Mouse (Mus musculus) cerebellum, adult 8-10 months (tissue): ENCODE data around the gene Celf2.

Source experiments
- DNase-seq: peaks from one replicate; pipeline ENCODE4 v3.0.0; 2022

The Celf2 gene

DNA sequence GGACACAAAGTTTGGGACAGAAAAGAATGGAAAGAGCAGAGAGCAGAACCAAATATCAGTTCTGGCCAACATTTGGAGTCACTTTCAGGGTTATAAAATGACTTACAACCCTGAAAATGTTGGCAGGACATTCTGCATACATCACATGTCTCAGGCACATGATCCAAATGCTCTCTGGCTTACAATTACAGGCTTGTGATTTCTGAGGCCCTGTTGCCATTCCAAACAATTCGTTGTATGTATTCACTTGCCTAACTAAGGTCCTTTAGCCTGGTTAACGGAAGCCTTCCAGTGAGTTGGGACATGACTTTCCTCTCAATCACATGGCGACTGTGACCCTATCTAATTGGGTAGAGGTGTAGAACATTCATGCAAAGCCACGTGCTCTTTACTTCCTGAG is 249.2 kb downstream of the Celf2 start:
- DNase-seq = no peak

DNA sequence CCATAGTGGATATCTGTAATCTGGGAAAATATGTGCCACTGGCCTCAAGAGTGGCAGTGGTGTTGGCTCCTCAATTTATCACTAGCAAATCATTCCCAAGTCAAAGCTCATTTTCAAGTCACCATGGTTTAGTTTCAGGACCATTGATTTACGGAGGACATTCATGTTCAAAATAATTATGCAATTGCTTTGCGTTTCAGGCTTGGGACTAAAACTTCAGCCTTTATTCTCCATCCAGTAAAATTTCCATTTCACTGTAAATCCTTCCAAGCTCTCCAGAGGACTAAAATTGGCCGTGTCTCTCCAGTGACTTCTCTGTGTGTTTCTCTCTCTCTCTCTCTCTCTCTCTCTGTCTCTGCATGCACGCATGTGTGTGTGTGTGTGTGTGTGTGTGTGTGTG is 249.7 kb downstream of the Celf2 start:
- no peak for DNase-seq

DNA sequence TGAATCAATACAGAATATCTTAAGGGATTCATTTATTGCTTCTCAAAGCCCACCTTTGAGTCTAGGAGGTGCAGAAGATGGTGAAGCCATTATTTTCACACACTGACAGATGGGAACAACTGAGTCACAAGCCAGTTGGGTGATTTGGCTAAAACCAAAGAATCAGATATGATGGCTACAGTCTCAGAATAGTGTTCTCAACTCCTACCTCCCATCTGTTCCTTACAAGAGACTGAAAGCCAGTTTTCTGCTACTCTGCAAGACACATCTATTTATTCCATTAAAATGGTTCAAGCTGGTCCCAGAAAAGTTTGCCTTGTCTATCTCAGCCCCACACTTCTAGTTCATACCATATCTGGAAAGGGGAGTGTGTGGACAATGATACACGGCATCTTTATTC is 253.3 kb downstream of the Celf2 start:
- no peak for DNase-seq

DNA sequence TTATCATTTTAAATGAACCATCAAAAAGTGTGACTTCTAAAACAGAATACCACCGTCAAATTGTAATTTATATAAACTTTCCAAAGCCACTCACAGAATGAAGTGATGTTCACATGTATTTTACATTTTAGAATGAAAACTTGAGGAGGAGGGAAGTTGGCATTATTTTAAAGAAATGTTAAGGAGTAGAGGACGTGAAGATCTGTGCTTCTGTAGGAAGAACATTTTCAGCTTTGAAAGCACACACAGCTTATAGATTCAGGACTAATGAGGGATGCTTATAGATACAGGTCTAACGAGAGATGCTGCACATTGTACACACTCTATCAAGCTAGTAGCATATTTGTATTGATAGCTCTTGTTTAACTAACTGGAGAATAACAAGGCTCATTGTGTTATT is 254.0 kb downstream of the Celf2 start:
- DNase-seq = no peak

DNA sequence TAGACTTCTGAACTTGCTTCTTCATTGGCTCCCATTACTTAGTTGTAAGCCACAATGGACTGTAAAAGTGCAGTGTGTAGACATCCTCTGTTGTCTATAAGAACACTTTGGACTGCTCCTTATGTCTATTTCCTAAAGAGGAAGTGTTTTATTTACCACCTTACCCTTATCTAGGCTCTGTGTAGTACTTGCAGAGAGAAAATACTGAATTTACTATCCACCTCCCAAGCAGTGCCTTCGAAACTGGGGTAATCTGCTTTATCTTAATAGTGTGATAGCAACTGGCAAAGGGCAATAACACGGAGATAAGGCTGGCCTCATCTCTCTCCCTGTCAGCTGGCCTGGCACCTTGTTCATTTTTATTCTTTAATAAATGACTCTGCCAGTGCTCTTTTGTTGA is 259.0 kb downstream of the Celf2 start:
- DNase-seq = no peak

DNA sequence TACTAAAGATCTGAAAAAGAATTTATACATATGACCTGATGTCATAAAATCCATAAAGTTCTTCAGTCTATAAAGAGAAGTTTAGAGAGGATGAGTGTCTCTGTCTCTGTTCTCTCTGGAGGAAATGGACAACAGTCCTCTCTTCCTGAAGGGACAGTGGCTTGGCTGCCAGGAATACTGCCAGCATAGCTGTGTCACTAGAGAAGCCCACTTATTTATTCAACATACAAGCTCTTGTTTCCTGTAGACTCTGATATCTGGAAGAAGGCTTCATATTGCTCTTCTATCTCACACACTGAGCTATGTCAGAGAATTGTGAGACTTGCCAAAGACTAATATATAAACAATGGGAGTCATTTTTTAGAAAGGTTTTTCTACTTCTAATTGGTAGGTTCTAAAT is 260.4 kb downstream of the Celf2 start:
- no peak for DNase-seq

DNA sequence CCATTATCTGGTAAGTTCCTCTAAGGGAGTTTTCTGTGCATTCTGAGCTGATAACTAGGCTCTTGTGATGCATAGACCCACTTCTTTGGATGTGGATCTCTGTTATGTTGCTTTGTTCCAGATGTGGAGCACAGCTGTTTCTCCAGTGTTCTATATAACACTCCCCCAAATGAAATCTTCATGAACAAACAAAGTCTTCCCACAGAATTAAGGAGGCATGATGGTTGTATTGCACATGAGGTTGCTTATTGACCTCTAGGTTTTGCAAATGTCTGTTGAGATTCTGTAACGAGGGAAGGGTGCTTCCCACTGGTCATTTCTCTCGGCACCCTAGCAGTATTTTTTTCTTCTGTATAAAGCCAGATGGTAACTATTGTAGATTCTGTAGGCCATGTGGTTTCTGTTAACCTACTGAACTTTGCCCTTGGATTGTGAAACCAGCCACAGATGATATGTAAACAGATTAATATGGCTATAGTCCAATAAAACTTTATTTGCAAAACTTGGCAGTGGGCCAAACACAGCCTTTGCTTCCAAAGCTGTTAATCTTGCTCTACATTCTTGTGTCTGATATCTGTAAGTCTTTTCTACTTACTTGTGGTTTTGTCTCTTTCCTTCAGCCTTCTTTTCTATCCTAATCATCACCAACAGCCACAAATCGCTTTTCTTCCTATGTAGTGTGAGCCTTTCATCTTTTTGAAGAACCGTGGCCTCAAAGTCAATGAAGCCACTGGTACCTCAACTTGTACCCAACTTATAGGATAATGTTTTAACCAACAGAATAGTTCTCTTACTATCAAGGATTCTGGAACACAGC is 263.2 kb downstream of the Celf2 start:
- DNase-seq = no peak

DNA sequence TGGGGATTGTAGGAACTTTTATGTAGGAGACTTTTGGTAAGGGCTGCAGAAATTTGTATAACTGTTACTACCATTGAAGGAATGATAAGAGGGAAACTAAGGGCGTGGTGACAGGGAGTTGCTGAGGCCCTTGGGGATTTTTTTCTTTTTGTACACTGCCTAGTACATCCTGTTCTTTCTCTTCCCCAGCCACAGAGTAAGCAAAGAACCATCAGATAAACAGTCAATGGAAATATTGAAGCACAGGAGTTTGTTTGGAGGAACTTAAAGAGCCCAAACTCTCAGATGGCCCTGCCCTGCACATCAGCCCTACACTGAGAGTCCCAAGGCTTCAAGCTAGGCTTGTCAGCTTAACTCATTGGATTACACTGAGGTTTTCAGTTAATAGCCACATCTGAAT is 267.2 kb downstream of the Celf2 start:
- no peak for DNase-seq

DNA sequence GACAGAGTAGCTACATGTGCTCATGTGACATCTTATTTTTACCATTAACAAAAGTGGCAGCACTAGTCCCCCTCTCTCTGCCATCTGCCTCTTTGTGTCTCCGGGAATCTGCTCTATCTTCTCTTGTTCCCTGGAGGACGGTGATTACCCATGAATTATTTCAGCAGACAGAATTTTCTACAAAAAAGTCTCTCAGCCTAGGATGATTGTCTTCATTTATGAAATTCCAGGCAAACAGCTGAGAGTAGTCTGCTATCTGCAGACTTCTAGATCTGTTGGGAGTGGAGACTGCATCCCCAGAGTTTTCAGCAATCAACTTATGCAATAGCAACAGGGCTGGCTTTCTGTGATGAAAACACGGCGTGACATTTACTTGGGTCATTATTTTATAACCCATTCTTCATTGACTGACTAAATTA is 267.8 kb downstream of the Celf2 start:
- DNase-seq = no peak

DNA sequence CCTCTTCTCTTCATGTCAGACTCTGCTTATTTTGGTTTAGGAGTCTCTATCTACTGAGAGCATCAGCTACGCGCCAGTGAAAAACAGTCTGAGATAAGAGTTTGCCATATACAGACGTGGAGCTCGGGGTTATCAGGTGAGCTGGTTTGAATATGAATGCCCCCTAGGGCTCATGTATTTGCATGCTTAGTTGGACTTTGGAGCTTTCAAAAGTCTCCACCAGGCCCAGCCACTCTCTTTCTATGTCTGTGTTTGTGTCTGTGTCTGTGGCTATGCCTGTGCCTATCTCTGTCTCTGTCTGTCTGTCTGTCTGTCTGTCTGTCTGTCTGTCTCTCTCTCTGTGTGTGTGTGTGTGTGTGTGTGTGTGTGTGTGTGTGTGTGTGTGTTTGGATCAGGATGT is 272.1 kb downstream of the Celf2 start:
- DNase-seq = no peak

DNA sequence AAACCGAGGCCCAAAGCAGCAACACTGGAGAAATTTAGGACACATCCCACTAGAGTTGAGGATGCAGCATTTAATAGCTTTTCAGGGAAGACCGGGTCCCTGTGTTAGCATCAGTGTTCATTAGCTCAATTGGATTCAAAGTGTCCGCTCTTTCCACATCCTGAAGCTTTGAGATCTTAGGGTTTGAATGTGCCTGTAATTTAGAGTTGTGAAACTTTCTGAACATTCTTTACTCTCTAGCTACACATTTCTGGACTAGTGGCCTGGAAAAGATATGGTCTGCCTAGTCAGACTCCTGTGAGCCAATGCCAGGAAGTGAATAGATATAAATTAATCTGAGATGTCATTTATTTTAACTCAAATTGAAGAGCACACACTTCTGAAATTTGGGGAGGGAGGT is 272.9 kb downstream of the Celf2 start:
- no peak for DNase-seq

DNA sequence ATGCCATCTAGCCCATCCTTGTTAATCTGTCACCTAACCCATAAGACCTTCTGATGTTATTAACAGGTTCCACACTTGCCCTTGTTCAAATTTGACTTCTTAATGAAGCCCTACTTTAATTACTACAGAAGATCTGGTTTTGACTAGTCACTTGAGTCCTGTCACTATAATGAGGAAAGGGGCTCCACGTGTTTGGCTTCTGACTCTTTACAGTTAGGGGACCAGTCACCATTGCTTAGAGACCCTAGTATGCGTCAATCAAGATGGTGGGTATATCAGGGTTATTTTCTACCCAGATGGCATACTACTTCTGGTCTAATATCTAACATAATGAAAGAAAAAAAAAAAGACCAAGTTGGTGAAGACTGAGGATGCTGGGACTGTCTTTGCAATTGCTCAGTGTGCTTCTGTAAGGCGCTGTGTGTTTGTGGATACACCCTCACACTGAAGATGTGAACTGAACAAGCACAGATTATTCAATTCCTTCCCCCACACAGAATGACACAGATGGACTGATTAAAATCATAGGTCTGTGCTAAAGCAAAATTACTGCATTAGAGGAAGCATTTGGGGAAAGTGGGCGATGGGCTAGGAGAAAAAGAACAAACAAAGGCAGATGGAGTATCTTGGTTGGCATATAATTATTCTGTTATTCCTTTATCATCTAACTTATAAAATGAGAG is 274.2 kb downstream of the Celf2 start:
- no peak for DNase-seq

DNA sequence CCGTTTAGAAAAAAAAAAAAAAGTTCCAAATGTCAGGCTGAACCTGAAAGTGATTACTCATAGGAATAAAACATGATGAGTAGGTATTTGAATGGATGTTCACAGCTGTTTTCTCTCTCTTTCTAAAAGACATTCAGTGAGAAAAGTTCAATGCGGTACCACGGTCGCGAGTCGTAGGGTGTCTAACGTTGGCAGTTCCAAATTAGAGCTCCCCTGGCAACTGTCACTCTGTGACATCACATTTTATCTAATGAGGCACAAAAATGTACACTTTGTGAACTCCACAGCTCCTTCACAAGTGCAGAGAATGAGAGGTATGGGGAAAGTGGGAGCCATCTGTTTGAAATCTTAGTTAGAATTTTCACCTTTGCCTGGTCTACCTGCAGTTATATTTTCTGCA is 274.8 kb downstream of the Celf2 start:
- DNase-seq = no peak

DNA sequence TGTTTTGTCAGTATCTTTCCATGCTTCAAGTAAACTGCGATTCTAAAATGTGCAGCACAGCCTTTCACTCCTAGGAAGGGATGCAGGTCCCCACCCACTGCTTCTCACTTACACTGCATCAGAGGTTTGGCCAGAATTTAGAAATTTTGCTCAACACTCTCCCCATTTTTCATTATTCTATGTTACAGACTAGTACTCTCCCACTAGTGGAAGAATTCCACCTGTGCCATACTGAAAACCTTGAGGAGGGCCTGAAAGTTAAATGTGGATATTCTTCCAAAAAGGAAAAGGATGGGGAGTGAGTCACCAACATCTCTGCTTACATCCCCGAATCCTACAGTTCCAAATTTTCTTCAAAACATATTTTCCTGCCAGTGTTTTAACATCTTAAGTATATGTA is 276.0 kb downstream of the Celf2 start:
- DNase-seq = no peak

DNA sequence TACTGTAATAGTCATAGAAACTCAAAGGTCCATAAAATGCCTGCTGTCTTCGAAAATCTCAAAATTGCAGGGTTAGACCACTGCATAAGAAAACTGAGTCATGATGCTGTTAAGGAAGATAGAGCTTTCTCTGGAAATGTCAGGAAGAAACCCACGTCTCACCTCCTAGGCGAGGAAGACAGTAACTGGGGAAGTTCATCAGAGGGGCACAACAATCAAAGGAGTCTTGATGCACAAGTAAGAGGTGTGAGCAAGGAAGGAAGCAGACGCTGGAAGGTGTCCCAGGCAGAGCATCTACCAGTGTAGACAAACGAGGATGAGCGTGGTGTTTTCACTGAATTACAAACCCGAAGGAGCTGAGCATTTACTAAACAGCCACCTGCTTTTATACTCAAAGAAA is 282.6 kb downstream of the Celf2 start:
- DNase-seq = no peak

DNA sequence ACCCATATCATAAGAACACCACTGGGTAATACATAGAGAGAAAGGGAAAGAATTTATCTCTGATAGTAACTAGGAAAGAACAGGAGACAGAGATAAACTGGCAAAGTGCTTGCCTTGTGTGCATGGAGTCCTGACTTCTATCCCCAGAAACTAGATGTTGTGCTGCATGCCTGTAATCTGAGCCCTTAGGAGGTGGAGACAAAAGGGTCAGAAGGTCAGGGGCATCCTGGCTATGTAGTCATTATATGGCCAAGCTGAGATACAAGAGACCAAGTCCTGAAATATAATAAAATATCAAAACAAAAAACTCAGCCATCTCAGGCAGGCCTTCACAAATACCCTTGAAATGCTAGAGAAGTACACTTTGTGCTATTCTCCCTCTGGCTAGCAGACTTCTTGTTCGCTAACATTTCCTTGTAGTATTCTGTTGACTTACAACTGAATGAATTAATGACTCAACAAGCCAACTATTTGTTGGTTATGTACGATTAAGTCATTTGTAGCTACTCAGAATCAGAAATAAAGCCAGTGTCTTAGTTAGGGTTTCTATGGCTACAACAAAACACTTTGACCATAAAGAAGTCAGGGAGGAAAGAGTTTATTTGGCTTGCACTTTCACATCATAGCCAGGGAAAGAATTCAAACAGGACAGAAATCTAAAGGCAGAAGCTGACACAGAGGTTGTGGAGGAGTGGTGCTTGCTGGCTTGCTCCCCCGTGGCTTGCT is 284.9 kb downstream of the Celf2 start:
- no peak for DNase-seq

DNA sequence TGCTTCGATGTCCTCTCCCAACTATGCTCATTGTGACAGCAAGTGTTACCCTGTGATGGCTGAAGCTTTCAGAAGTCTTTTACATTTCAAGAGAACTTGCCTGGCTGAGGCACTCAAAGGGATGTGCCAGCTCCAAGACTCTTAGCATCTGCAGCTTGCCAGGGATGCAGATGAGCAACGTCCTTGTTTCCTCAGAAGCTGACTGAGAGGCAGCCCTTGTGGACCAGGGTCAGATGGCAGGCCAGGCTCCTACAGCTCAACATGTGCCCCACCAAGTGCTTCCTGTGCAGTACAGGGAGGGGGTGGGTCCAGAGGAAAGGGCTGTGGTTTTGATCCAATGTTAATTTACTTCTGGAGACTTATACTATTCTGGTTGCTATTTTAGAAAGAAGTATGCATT is 285.8 kb downstream of the Celf2 start:
- no peak for DNase-seq

DNA sequence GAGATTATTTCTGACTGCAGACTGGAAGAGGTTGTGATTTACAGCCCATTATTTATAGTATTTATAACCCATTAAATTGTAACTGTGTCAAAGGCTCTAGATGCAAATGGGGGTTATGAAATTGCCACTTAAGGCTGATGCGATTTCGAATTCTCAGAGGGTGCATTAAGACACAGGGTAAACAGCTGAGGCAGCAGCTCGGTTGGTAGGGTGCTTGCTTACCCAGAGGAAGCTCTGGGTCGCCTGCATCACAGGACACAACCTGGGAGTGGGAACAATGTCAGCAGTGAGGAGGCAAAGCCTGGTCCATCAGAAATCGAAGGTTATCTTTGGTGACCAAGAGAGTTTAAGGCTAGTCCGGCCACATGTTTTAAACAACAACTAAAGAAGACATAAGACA is 286.5 kb downstream of the Celf2 start:
- no peak for DNase-seq

DNA sequence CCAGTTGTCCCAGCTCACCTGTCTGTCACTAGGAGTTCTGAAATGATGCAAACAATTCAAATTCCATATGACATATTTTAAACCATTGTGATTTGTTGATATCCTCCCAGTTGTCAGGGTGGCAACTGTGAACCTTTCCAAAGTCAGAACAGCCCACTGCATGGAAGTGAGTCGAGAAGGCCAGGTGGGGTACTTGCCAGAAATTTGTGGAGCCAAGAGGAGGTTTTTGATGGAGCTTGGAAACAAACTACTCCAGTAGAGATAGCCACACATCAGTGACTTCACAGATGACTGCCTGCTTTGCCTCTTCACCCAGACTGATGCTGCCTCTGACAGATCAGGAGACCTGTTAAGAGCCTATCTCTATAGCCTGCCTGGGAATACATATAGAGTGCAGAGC is 287.5 kb downstream of the Celf2 start:
- no peak for DNase-seq

DNA sequence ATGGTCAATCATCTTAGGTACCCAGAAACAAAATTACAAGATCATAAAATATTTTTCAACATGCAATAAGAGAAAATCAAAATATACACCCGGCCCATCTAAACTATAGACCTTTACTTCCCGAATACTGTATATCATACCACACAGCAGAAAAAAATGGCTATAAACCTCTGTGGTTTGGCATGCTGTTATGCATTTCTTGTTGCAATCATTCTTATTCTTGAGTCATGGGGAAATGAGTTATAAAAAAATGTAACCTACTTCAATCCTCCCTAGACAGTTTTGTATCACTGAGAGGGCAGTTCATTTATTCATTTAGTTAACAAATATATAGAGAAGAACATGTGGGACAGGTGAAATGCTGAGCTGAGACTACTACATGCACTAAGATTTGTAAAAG is 291.3 kb downstream of the Celf2 start:
- no peak for DNase-seq

DNA sequence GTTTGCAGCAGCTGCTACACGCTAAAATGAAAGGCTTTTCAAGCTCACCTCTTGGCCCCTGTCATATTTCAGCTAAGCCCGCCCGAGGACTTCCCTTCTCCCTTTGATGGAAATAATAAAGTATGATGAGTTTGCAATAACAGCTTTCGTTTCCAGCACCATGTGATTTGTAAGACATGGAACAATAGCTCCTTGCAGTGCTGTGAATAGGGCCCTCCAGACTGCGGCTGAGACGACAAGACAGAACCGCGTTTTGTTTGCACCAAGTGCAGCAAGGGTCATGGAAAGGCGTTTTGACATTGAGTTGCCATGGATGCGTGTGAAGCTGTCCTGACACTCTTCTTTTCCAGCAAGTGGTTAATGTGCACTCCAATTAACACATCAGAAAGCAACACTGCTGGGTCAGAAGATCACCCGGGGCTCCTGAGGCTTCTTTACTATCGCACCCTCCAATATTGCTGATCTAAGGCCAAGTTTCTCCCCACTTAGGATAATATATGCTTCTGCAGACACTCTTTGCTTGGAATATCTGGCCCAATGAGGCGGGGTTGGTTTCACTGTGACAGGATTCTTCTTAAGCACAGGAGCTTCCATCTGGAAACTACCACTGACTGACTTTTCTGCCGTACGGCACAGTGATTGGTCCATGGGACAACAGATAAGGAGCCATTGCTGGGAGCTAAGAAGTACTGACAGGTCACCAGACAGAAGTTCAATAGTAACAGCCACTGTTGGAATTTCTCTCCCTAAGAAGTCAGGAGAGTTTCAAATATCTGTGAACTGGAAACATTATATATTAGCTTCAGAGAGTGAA is 301.5 kb downstream of the Celf2 start:
- no peak for DNase-seq

DNA sequence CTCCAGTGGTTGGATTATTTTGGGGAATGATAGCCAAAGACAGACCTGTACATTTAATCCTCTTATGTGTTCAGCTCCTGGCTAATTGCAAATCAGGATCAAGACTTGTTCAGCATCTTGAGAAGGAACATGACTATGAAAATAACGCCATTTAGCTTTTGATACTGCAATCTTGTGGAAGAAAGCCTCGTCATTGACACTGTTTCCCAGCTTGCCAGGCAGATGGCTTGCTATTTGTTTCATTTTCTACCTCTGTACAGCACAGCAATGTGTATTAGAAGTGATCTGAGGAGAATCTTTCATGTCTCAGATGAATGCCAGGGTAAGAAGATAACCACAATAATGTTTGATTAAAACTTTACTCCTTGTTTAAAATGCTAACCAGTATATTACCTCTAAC is 315.9 kb downstream of the Celf2 start:
- no peak for DNase-seq

DNA sequence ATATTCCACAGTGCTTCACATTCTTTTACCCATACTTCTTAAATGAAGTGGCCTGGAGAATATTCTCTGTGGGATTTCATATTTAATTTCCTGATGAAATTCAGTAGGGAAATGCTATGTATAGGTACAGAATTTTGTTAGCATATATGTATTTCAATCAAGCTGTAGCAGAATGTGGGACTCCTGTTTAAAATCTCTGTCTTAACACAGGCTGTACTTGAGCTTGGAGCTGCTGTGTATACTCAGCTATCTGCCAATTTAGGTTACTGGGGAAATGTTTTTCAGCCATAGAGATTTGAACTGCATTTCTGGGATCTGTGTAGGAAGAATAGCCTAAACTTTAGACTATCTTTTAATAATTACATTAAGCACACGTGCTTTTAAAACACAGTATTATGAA is 330.2 kb downstream of the Celf2 start:
- DNase-seq = no peak
